Mouse (Mus musculus) hindlimb bud, embryonic 11.5 days (tissue): ENCODE results near the gene Olfr1390.
"Not testable (repeated sequence)": the region's sequence is repeated elsewhere in the genome, so short reads cannot be mapped to it uniquely, and the experiment has no call there.

Experiments used
- DNase-seq: peaks from one replicate; pipeline ENCODE4 v3.0.0-alpha.2; 2012; ENCODE audit warnings: low read depth, low spot score; ENCODE audit errors: extremely low spot score

Olfr1390 gene

GRCm38 (mm10) chr11:49334888-49335287 lies at the start of gene Olfr1390:
Gene Olfr1390, plus strand, starts transcription at chr11:49335188.
- DNase-seq: no peak

- DNase-seq: no peak
Measured at GRCm38 (mm10) chr11:49287251-49287650, 47.7 kb upstream of the Olfr1390 start.

- DNase-seq: no peak
Measured at GRCm38 (mm10) chr11:49292777-49293176, 42.2 kb upstream of the Olfr1390 start.

- DNase-seq: no peak
Measured at GRCm38 (mm10) chr11:49304441-49304840, 30.5 kb upstream of the Olfr1390 start, which contains the start of gene Olfr10. Gene Olfr10, plus strand, starts transcription at chr11:49304741.

DNA sequence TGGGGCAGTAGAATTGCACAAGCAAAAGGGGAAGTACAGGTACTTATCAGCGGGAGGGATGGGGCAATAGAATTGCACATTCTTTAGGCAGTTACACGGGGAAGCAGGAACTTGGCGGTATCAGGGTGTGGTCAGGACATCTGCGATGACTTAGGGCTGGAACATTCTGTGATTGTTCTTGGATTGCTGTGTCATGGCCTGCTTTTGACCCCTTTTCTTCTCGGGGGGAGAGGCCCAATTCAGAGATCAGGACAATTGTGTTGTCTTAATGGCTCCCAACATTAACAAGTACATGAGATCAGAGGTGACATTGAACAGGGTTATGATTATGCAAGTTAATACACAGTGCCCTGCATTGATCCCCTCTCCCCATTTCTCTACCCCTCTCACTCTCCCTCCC lies 26.4 kb upstream of the Olfr1390 start:
- not testable (repeated sequence) for DNase-seq

- no peak for DNase-seq
Measured at GRCm38 (mm10) chr11:49322442-49322841, 12.5 kb upstream of the Olfr1390 start, which contains the start of gene Olfr1391. Gene Olfr1391, plus strand, starts transcription at chr11:49322742.

DNA sequence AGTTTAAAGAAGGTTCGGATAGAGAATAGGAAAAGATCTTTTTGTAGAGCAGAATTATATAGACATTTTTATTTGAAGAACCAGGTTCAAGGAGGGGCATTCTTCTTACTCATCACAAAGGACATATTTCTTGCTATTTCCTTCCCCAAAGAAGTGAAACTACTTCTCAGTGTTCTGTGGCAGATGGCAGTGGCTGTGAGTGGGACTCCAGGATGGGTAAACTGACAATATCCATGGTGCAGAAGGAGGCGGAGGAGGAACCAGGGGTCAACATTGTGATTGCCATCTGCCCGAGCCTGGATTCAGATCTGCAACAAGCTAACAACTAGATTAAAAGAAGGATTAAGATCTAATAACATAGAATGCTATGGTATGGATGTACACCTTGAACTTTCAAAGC lies 8.3 kb upstream of the Olfr1390 start:
- DNase-seq: no peak

DNA sequence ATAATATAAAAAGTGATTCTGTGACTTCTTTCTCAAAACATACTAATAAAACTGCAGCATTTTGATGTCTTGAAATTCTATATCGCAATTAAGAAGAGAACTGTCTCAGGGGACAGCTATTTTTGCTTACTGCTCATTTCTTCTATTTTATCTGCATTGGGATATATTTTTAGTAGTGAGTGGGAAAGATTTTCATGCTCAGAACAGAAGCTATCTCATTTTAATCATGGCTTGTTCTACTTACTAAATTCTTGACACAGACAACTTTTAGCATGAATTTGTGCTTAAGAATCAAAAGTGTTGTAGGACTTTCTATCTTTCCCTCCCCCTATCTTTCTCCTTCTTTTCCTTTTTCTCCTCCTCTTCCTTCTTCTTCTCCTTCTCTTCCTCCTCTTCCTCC lies 5.3 kb upstream of the Olfr1390 start:
- no peak for DNase-seq

- no peak for DNase-seq
Measured at GRCm38 (mm10) chr11:49337150-49337832, 2.3 kb downstream of the Olfr1390 start.

DNA sequence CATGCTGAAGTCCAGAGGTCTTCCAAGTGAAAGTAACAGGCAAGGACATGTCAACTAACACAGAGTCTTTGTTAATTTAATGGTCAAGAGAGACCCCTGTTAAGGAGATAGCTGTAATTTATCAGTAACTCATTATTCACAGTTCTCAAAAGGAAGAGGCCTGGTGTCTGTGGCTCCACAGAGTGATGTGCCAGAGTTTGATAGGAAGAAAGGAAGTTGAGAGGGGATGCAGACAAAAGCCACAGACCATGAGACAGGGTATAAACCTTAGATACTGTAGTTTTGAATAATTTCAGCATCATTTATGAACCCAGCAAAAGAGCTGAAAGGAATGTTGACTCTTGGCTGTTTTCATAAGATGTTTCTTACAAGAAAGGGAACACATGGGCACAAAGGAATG lies 48.1 kb downstream of the Olfr1390 start:
- DNase-seq: no peak

- not testable (repeated sequence) for DNase-seq
Measured at GRCm38 (mm10) chr11:49386118-49386517, 51.1 kb downstream of the Olfr1390 start.
